Mouse (Mus musculus): Measurements from ENCODE around the gene Gm853.

DNA sequence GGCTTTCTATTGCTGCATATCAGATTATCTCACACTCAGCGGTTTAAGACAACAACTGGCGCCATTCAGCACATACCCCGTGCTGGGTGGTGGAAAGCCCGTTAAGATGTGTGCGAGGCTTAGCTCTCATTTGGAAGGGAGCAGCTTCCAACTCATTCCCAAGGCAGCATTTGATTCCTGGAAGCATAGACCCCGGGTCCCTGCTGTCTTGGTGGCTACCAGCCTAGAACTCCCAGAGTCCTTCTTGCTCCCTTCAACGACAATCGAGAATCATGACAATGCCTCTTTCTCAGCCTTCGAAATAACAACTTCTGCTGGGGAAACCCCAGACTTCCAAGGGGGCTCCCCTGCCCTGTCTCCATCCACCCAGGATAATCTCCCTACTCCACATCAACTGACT, 35.8 kb downstream of the Gm853 start:
- TF ChIP-seq CTCF (IDR thresholded peaks at IDR 0.05; ENCODE audit: extremely low read depth, insufficient read depth, insufficient read length, insufficient replicate concordance) (no peak), POLR2A (IDR thresholded peaks at IDR 0.05; ENCODE audit: low read depth, low read length) (no peak)
